Mouse (Mus musculus): Measurements from ENCODE around the gene Atxn7l1.
A peak's percentile ranks its signal among the peaks of the same experiment; 100 is the strongest.

Gene Atxn7l1

GRCm38 (mm10) chr12:33236344-33237049 lies 89.0 kb downstream of the Atxn7l1 start:
- DNase-seq = peak; percentile 61

DNA sequence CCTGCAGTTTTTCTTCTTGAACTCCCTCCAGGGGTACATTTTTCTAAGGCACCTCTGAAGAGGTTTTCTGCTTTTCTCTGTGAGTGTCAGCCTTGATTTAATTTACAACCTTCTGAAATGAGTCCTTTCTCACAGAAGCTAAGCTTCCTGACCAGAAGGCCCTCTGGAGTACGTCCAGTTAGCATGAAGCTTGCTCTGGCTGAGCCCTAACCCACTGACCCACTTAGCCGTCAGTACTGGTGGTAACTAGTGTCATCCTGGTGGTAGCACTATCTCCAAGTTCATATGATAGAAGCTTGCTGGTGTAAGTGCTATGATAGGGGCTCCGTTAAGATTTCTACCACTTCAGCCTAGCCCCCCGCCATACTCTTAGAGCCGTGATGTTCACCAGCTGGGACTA lies 89.6 kb downstream of the Atxn7l1 start:
- no peak for DNase-seq

GRCm38 (mm10) chr12:33242679-33243078 lies 95.2 kb downstream of the Atxn7l1 start:
- DNase-seq = no peak

DNA sequence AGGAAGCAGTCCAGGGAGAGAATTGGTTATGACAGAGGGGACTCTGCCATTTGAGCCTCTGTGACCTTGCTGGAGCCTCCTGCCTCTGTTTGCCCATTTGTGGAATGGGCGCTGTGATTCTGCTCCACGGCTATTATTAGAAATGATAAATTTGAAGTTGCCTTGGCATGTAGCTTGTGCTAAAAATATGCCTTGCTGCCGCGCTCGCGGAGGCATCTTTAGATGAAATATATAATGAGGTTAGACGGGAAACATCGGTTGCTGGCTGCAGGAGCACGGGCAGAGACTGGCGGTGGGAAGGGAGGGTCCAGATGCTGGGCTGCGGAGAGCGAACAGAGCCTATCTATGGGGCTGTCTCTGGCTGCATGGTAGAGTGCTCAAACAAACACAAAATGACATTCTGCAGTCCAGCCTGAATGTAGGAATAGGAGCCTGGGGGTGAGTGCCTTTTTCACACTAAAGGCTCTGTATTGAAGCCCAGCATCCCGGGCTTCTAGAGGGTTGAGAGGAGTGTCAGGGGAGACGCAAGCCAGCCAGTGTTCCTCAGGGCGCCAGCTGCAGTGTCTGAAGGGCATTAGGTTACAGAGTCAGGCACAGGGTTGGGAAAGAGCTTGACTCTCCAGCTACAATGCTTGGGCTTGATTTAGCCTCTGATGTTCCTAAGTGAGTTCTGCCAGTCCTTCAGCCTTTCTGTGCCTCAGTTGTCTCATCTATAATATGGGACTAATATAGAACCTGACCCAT lies 96.8 kb downstream of the Atxn7l1 start:
- no peak for DNase-seq

- DNase-seq = peak; percentile 85
Observed at GRCm38 (mm10) chr12:33245455-33245854, 98.0 kb downstream of the Atxn7l1 start.

GRCm38 (mm10) chr12:33246878-33247277 lies 99.4 kb downstream of the Atxn7l1 start:
- DNase-seq = no peak

- DNase-seq = no peak
Observed at GRCm38 (mm10) chr12:33250197-33250596, 102.7 kb downstream of the Atxn7l1 start.

DNA sequence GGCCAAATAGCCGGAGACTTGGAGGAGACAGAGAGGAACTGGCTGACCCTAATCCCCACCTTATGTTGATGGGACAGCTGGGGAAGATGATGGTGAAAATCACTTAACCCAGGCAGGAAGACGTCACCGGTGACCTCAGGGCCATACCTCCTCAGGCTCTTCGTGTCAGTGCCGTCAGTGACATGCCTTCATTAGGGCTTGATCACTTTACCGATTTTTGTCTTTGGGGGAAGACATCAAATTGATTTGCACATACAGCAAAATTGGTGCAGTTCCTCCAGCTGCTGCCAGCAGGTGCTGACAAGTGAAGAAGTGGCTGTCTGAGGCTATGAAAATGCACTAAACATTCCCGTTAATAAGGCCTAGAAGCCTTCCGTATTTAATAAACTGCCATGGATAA lies 103.9 kb downstream of the Atxn7l1 start:
- DNase-seq = no peak

DNA sequence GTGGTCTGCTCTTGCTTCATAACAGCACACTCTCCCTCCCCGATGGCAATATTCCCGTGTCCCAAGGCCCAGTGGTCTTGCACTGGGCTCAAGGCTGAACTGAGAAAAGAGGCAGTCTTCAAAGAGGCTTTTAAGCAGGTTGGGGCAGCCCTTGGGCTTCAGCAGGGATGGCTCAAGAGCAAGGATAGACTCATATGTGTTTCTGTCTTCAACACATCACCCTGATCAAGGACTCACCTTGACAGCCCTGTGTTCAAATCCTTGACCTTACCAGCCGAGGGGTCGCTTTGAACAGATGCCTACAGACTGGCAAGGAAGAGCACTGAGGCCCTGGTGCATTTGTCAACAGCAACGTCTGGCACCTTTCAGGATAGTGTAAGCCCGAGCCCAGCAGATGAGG lies 105.1 kb downstream of the Atxn7l1 start:
- DNase-seq = no peak

GRCm38 (mm10) chr12:33253206-33253605 lies 105.7 kb downstream of the Atxn7l1 start:
- no peak for DNase-seq

- DNase-seq = no peak
Observed at GRCm38 (mm10) chr12:33255256-33255655, 107.8 kb downstream of the Atxn7l1 start.

- DNase-seq = no peak
Observed at GRCm38 (mm10) chr12:33256426-33256825, 108.9 kb downstream of the Atxn7l1 start.

GRCm38 (mm10) chr12:33258995-33259529 lies 111.6 kb downstream of the Atxn7l1 start:
- DNase-seq = no peak

DNA sequence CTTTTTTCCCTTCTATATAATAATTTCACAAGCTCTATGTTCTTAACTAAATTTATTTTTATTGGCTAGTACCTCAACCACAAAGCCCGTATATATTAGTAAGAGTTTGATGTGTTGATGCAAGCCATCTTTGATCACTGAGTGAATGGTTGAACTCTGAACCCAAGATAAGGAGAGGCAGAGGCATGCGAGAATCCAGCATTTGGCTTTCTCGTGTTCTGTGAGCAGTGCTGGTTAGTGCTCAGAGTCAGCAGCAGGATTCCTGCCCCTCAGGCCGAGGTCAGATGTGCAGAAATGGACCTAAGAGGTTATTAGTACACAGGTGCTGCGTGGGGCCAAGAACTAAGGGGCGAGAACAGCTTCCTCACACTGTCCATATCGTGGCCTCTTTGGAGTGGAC lies 113.1 kb downstream of the Atxn7l1 start:
- DNase-seq = no peak

GRCm38 (mm10) chr12:33265877-33266276 lies 118.4 kb downstream of the Atxn7l1 start:
- no peak for DNase-seq

DNA sequence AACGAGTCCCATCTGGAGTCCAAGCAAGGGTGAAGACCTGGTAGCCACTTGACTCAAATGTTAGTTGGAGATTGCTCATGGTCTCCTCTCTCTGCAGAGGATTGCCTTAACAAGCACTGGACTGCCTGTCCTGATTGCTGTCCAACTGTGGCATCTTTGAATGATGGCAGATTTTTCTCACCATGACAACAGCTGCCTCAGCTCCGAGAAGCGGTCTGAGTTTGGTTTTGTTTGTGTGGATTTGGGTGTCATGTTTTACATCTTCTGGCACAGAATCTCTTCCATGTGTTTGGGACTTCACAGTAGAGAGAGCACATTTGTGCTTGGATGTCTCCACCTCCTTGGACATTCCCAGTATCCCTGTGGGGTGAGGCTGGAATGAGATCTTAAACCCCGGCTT lies 120.5 kb downstream of the Atxn7l1 start:
- DNase-seq = peak; percentile 31

- DNase-seq = peak; percentile 67
Observed at GRCm38 (mm10) chr12:33269743-33270142, 122.2 kb downstream of the Atxn7l1 start.

DNA sequence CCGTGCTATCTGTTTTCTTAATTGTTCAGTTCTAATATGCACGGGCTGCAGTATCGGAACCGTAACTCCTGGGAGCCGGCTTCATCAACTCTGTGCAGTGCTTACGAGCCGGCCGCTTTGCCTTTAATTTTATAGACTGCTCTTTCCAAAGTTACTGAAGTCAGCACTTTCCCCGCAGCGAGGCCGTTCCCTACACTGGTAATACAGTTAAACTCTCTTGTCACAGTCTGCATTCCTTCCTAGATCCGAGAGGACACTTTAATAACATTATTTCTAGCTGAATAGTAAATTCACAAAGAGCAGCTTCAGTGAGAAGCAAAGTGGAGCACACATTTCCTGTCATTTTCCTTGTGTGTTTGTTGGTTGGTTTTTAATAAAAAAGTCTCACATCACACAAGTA lies 124.4 kb downstream of the Atxn7l1 start:
- no peak for DNase-seq

GRCm38 (mm10) chr12:33272441-33272840 lies 124.9 kb downstream of the Atxn7l1 start:
- DNase-seq = no peak

DNA sequence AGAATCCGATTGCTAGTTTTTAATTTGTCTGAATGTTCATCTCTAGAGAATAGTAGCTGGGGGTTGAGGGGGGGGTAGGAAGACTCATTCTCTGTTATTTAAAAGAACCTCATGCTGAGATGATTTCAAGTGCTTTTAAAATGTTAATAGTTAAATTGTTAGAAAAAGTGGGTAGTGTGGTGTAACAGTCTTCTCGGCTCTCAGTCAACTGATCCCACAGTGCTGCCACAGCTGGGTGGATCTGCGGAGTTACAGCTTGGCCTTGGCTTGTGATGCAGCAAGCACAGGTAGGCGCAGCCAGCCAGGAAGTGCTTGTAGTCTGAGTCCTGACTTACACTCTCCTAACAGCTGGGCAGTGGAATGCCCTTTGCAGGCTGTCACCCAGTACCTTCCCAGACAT lies 125.7 kb downstream of the Atxn7l1 start:
- DNase-seq = no peak

- no peak for DNase-seq
Observed at GRCm38 (mm10) chr12:33273668-33274067, 126.2 kb downstream of the Atxn7l1 start.

DNA sequence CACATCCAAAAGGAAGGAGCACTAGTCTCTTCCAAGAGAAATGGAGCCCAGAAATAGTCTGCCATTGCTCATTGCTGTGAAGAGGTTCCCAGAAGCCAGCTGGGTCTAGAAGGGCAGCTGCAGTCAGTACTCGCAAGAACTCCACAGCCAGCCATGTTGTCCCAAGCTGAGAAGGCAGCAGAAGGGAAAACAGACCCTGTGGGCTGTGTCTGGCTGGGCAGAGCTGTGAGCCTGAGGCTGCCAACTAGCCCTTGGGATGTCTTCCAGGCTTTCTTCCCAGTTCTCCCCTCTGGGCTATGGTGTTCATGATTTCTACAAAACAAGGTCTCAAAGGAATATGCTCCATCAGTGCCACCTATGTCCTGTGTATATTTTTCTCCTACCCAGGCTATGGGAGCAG lies 128.5 kb downstream of the Atxn7l1 start:
- DNase-seq = no peak

DNA sequence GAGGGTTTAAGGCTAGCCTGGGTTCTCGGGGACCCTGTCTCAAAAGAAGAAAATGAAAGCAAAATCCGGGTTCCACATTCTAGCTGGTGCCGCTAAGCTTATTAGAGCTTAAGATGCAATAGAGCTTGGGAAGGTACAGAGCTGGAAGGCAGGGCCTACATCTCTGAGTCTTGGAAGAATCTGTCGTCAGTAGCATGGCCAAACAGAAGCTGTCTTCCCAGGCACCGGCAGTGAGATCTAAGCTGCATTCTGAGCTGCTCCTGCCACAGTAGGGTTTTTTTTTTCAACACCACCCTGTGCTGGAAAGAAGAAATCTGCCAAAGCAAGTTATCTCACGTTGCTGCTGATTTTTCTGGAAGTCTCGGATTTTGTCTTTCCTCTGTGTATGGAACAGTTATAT lies 129.9 kb downstream of the Atxn7l1 start:
- no peak for DNase-seq

DNA sequence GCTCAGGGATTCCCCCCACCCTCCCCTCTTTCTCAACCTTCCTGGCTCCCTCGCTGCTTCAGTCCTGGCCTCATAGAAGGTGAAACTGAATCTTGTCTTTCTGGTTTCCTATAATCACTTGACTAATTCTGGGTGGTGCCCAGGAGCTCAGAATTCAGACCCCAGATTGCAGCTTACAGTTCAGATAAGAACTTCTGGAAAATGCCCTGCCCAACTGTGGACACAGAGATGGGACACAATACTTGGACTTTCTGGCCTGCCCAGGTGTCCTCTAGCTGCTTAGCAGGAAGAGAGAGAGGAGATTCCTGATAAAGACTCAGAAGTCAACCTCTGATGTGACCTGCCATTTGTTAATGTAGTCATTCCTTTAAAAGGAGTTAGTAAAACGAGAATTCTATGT lies 131.7 kb downstream of the Atxn7l1 start:
- DNase-seq = no peak

Measured in lung, postnatal 10 days (tissue).